Mouse (Mus musculus) small intestine, adult 2 months (tissue): ENCODE results near the gene Rad51b. TPM values are rescaled to one million over a fixed set of nuclear protein-coding genes. Genes with fewer than 3 reads are reported as not detected.

Experiments
- H3K27ac ChIP-seq: fragments of 200-500 bp; 2 replicates; pipeline ENCODE4 v1.5.1; 2012; ENCODE audit warnings: low read depth, low read length, control low read depth, inconsistent platforms; ENCODE audit not compliant: insufficient read depth
- H3K27me3 ChIP-seq: fragments of 200-500 bp; 2 replicates; pipeline ENCODE4 v1.6.1; 2012; ENCODE audit warnings: mild to moderate bottlenecking, moderate library complexity, low read length, inconsistent platforms; ENCODE audit not compliant: control insufficient read depth, insufficient read depth
- H3K36me3 ChIP-seq: fragments of 200-500 bp; 2 replicates; pipeline ENCODE4 v1.6.1; 2012; ENCODE audit warnings: mild to moderate bottlenecking, low read length, control low read depth, inconsistent platforms; ENCODE audit not compliant: control insufficient read depth, insufficient read depth
- H3K4me1 ChIP-seq: fragments of 200-500 bp; 2 replicates; pipeline ENCODE4 v1.6.1; 2012; ENCODE audit warnings: low read length, inconsistent platforms, mixed read lengths; ENCODE audit not compliant: control insufficient read depth, insufficient read depth, insufficient read length
- H3K4me3 ChIP-seq: fragments of 200-500 bp; 2 replicates; pipeline ENCODE4 v1.5.1; 2012; ENCODE audit warnings: low read depth, mild to moderate bottlenecking, control low read depth, inconsistent platforms, low read length, moderate library complexity
- CTCF ChIP-seq: fragments of 200-500 bp; IDR thresholded peaks from 2 replicates; pipeline ENCODE4 v1.5.1; 2012; ENCODE audit warnings: low read depth, mild to moderate bottlenecking, control low read depth, inconsistent platforms, low read length, moderate library complexity, mixed read lengths; ENCODE audit not compliant: insufficient replicate concordance, insufficient read length; ENCODE audit errors: extremely low read depth
- POLR2A ChIP-seq: fragments of 200-500 bp; IDR thresholded peaks from 2 replicates; pipeline ENCODE4 v1.6.1; 2012; ENCODE audit warnings: low read depth, mild to moderate bottlenecking, control low read depth, inconsistent platforms, low read length, moderate library complexity
- WGBS: fragments of 180-500 bp; shearing (Covaris S2); methylation state at CpG from one replicate; pipeline ENCODE4 v1.1.7; 2018; 5-methylcytosine and 5-hydroxymethylcytosine counted together
- polyA plus RNA-seq: library from polyadenylated mRNA; depleted of rRNA; stranded (reverse); fragments of >200 nt; gene quantifications from 2 replicates; pipeline ENCODE4 v1.2.3, GENCODE M21; 2012

Gene Rad51b
- polyA plus RNA-seq, 1 experiment: 0.46 TPM

- Histone ChIP-seq H3K4me1 (no peaks in the 10 kb centered on the region), H3K27me3 (no peaks in the 10 kb centered on the region), H3K4me3 (no peak overlapping the region), H3K36me3 (no peaks in the 10 kb centered on the region), H3K27ac (no peak overlapping the region)
- TF ChIP-seq CTCF (no peak), POLR2A (no peak)
Observed at GRCm38 (mm10) chr12:79738700-79739099, 441.6 kb downstream of the Rad51b start.

- no peaks in the 10 kb centered on the region for H3K27me3 ChIP-seq
- H3K36me3 ChIP-seq: no peaks in the 10 kb centered on the region
- WGBS: 90% methylated on average over 11 of the region's 11 CpGs
- H3K27ac ChIP-seq: no peak overlapping the region
- TF ChIP-seq CTCF (no peak), POLR2A (no peak)
- no peaks in the 10 kb centered on the region for H3K4me1 ChIP-seq
- H3K4me3 ChIP-seq: no peak overlapping the region
Observed at GRCm38 (mm10) chr12:79739918-79740639, 443.0 kb downstream of the Rad51b start.

- H3K27ac ChIP-seq: no peak overlapping the region
- WGBS: 80% methylated on average over 7 of the region's 7 CpGs
Observed at GRCm38 (mm10) chr12:79742211-79742610, 445.1 kb downstream of the Rad51b start.

GRCm38 (mm10) chr12:79744131-79744530, 447.0 kb downstream of the Rad51b start:
- H3K27me3 ChIP-seq: no peaks in the 10 kb centered on the region
- TF ChIP-seq CTCF (no peak), POLR2A (no peak)
- no peak overlapping the region for H3K27ac ChIP-seq
- WGBS: 93% methylated on average over 6 of the region's 6 CpGs
- no peak overlapping the region for H3K4me3 ChIP-seq
- H3K36me3 ChIP-seq: no peaks in the 10 kb centered on the region
- no peaks in the 10 kb centered on the region for H3K4me1 ChIP-seq

More at GRCm38 (mm10) chr12:79742211-79742610, 445.1 kb downstream of the Rad51b start:
- no peak for TF ChIP-seq POLR2A
- TF ChIP-seq CTCF: no peak
- Histone ChIP-seq H3K4me1 (no peaks in the 10 kb centered on the region), H3K4me3 (no peak overlapping the region), H3K27me3 (no peaks in the 10 kb centered on the region), H3K36me3 (no peaks in the 10 kb centered on the region)

GRCm38 (mm10) chr12:79745225-79745624, 448.1 kb downstream of the Rad51b start:
- Histone ChIP-seq H3K4me3 (no peak overlapping the region), H3K27ac (no peak overlapping the region), H3K27me3 (no peaks in the 10 kb centered on the region)

GRCm38 (mm10) chr12:79745845-79746510, 448.9 kb downstream of the Rad51b start:
- TF ChIP-seq CTCF: no peak
- no peak for TF ChIP-seq POLR2A
- H3K27me3 ChIP-seq: no peaks in the 10 kb centered on the region
- peaks cover 4% of the 10 kb centered on the region; the same call in 1 of the 2 replicates for H3K4me1 ChIP-seq
- no peak overlapping the region for H3K27ac ChIP-seq
- no peaks in the 10 kb centered on the region for H3K36me3 ChIP-seq
- 81% methylated on average over 10 of the region's 10 CpGs for WGBS
- H3K4me3 ChIP-seq: no peak overlapping the region

More at GRCm38 (mm10) chr12:79745225-79745624, 448.1 kb downstream of the Rad51b start:
- Histone ChIP-seq H3K4me1 (peaks cover 4% of the 10 kb centered on the region; the same call in 1 of the 2 replicates), H3K36me3 (no peaks in the 10 kb centered on the region)
- 77% methylated on average over 5 of the region's 5 CpGs for WGBS
- TF ChIP-seq POLR2A (no peak), CTCF (no peak)

- no peak overlapping the region for H3K27ac ChIP-seq
- no peak overlapping the region for H3K4me3 ChIP-seq
- 93% methylated on average over 3 of the region's 3 CpGs for WGBS
- peaks cover 8% of the 10 kb centered on the region; the same call in 1 of the 2 replicates for H3K4me1 ChIP-seq
- TF ChIP-seq CTCF (no peak), POLR2A (no peak)
- H3K36me3 ChIP-seq: no peaks in the 10 kb centered on the region
- no peaks in the 10 kb centered on the region for H3K27me3 ChIP-seq
Observed at GRCm38 (mm10) chr12:79747541-79747940, 450.5 kb downstream of the Rad51b start.
